Mouse (Mus musculus): ENCODE measurements around the gene Podn. TPM values are rescaled to one million over a fixed set of nuclear protein-coding genes. Genes with fewer than 3 reads are reported as not detected.

Gene Podn
- polyA plus RNA-seq, 2 experiments, result 0.25 to 0.66 TPM

DNA sequence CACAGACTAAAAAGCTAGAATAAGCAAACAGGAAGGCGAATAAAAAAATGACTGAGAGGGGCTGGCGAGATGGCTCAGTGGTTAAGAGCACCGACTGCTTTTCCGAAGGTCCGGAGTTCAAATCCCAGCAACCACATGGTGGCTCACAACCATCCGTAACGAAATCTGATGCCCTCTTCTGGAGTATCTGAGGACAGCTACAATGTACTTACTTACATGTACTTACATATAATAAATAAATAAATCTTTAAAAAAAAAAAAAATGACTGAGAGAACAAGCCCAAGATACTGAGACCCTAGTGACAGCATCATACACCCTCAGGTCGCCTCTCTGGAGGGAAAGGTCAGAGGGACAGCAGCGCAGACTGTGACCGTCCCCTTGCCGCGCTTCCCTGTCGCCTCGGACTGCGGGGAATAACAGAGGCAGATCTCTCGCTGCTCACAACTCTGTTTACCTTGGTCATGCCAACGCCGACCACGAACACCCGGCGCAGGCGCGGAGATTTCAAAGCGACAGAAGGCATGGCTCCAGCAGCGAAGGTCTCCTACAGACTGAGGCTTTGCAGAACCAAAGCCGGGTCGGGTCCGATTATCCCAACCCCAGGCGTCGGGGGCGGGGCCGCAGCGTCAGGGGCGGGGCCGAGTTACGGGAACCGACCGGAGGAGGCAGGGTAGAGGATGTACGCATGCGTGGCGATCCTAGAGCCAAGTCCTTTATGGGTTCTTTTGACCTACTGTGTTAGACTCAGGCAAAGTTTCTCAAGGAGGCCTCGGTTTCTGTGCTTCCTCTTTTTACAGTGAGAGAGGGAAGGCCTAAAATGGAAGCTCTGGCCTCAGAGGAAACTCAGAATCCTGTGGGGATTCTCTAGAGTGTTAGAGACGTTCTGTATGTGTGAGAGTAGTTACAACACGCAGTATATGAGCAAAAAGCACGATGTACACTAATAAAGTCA is 22.0 kb upstream of the Podn start:
- peak overlapping the region; percentile 87 for H3K4me2 ChIP-seq (ENCODE audit: low read depth)
- H3K9ac ChIP-seq (replicated peaks), result peak overlapping the region; percentile 70
- H3K36me3 ChIP-seq (replicated peaks; ENCODE audit: control insufficient read depth, insufficient read depth, low read depth), result no peaks in the 10 kb centered on the region
- no peak overlapping the region for H3K27ac ChIP-seq
- peak overlapping the region; percentile 66 to 98 for H3K4me3 ChIP-seq (ENCODE audit: insufficient read depth in 1 of 2, low read depth in 2 of 2, low read length in 2 of 2)
- ATAC-seq (ENCODE audit: insufficient read depth), result peak; percentile 88
- DNase-seq (ENCODE audit: low read depth in 3 of 3, low spot score in 3 of 3), result peak; percentile 76 to 79 (median 77)
- TF ChIP-seq EP300 (IDR thresholded peaks at IDR 0.05; ENCODE audit: low read depth), result no peak
- no peak; the same call in 1 of the 2 replicates for TF ChIP-seq CTCF (IDR thresholded peaks at IDR 0.05; ENCODE audit: low read depth)
- H3K27me3 ChIP-seq (ENCODE audit: control insufficient read depth, insufficient read depth, low read length), result no peaks in the 10 kb centered on the region
- H3K4me1 ChIP-seq (replicated peaks; ENCODE audit: control insufficient read depth in 2 of 2, insufficient read depth in 2 of 2, low read length in 1 of 2), result peaks cover 0 to 3% of the 10 kb centered on the region in 2 experiments; a peak in 2 of 4 replicates
- H3K9me3 ChIP-seq (ENCODE audit: control insufficient read depth, low read length), result no peaks in the 10 kb centered on the region
- WGBS (ENCODE audit: insufficient replicate concordance), result 6% methylated on average over 43 of the region's 45 CpGs

DNA sequence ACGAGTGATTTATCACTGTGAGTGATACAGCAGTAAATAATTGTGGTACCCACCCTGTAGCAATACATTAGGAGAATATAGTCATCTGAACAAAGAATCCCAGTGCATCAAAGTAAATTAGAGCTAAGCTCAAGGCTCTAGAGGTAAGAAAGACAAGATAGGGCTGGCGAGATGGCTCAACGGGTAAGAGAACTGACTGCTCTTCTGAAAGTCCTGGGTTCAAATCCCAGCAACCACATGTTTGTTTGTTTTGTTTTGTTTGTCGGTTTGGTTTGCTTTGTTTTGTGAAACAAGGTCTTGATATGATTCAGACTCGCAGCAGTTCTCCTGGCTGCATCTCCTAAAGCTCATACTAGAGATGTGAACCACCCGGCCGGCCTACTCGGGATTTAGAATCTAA is 21.2 kb upstream of the Podn start:
- H3K27ac ChIP-seq, result no peak overlapping the region
- H3K4me3 ChIP-seq (ENCODE audit: insufficient read depth in 1 of 2, low read depth in 2 of 2, low read length in 2 of 2), result peak overlapping the region in 1 of 2 experiments; percentile 66; a peak in 1 of 4 replicates
- WGBS (ENCODE audit: insufficient replicate concordance), result 73% methylated on average over 8 of the region's 8 CpGs
- H3K9me3 ChIP-seq (ENCODE audit: control insufficient read depth, low read length), result no peaks in the 10 kb centered on the region
- no peaks in the 10 kb centered on the region for H3K27me3 ChIP-seq (ENCODE audit: control insufficient read depth, insufficient read depth, low read length)
- H3K4me2 ChIP-seq (ENCODE audit: low read depth), result peak overlapping the region; percentile 13; the same call in 1 of the 2 replicates
- TF ChIP-seq CTCF (IDR thresholded peaks at IDR 0.05; ENCODE audit: low read depth) (no peak), EP300 (IDR thresholded peaks at IDR 0.05; ENCODE audit: low read depth) (no peak)
- no peak for ATAC-seq (ENCODE audit: insufficient read depth)
- H3K36me3 ChIP-seq (replicated peaks; ENCODE audit: control insufficient read depth, insufficient read depth, low read depth), result no peaks in the 10 kb centered on the region
- no peak for DNase-seq (ENCODE audit: low read depth in 3 of 3, low spot score in 3 of 3)
- H3K9ac ChIP-seq (replicated peaks), result no peak overlapping the region
- H3K4me1 ChIP-seq (replicated peaks; ENCODE audit: control insufficient read depth in 2 of 2, insufficient read depth in 2 of 2, low read length in 1 of 2), result peaks cover 0 to 3% of the 10 kb centered on the region in 2 experiments; a peak in 2 of 4 replicates

DNA sequence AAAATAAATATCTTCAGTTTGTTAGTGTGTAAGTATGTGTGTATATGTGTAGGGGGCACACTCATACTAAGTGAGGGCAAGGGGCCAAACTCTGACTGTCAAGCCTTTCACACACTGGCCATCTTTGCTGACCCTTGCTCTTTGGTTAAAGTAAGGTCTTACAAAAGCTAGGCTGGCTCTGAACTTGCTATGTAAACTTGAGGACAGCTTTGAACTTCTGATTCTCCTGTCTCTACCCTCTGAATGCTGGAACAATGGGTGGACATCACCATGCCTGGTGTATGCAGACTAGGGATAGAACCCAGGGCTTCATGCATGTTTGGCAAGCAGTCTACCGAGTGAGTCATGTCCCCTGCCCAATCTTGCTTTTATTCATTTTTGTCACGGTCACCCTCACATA is 20.2 kb upstream of the Podn start:
- H3K27me3 ChIP-seq (ENCODE audit: control insufficient read depth, insufficient read depth, low read length), result no peaks in the 10 kb centered on the region
- no peaks in the 10 kb centered on the region for H3K9me3 ChIP-seq (ENCODE audit: control insufficient read depth, low read length)
- no peak overlapping the region for H3K4me2 ChIP-seq (ENCODE audit: low read depth)
- no peaks in the 10 kb centered on the region for H3K36me3 ChIP-seq (replicated peaks; ENCODE audit: control insufficient read depth, insufficient read depth, low read depth)
- peaks cover 0 to 3% of the 10 kb centered on the region in 2 experiments; a peak in 2 of 4 replicates for H3K4me1 ChIP-seq (replicated peaks; ENCODE audit: control insufficient read depth in 2 of 2, insufficient read depth in 2 of 2, low read length in 1 of 2)
- no peak for ATAC-seq (ENCODE audit: insufficient read depth)
- no peak overlapping the region for H3K9ac ChIP-seq (replicated peaks)
- 62% methylated on average over 2 of the region's 2 CpGs for WGBS (ENCODE audit: insufficient replicate concordance)
- H3K4me3 ChIP-seq (ENCODE audit: insufficient read depth in 1 of 2, low read depth in 2 of 2, low read length in 2 of 2), result no peak overlapping the region
- no peak for DNase-seq (ENCODE audit: low read depth in 3 of 3, low spot score in 3 of 3)
- H3K27ac ChIP-seq, result no peak overlapping the region
- TF ChIP-seq EP300 (IDR thresholded peaks at IDR 0.05; ENCODE audit: low read depth) (no peak), CTCF (IDR thresholded peaks at IDR 0.05; ENCODE audit: low read depth) (no peak)

DNA sequence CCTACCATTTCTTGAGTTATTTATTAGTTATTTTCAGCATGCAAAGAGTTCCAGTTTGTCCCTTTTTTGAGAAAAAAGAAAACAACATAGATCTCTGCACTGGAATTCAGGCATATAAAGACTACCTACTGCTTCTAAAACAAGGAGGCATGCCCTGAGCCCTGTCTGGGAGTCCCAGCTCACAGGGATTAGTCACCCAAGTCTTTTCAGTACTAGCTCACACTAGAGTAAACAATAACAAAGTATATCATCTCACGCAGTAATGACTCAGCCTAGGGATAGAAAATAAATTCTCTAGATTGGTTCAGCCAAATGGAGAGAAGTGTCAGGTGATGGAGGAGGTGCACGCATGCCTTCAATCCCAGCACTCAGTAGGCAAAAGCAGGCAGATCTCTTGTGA is 14.5 kb upstream of the Podn start:
- H3K4me2 ChIP-seq (ENCODE audit: low read depth), result no peak overlapping the region
- H3K36me3 ChIP-seq (replicated peaks; ENCODE audit: control insufficient read depth, insufficient read depth, low read depth), result no peaks in the 10 kb centered on the region
- no peak overlapping the region for H3K9ac ChIP-seq (replicated peaks)
- H3K27me3 ChIP-seq (ENCODE audit: control insufficient read depth, insufficient read depth, low read length), result no peaks in the 10 kb centered on the region
- H3K27ac ChIP-seq, result no peak overlapping the region
- H3K9me3 ChIP-seq (ENCODE audit: control insufficient read depth, low read length), result no peaks in the 10 kb centered on the region
- DNase-seq (ENCODE audit: low read depth in 3 of 3, low spot score in 3 of 3), result no peak
- no peak for ATAC-seq (ENCODE audit: insufficient read depth)
- WGBS (ENCODE audit: insufficient replicate concordance), result 63% methylated on average over 2 of the region's 2 CpGs
- no peak overlapping the region for H3K4me3 ChIP-seq (ENCODE audit: insufficient read depth in 1 of 2, low read depth in 2 of 2, low read length in 2 of 2)
- no peaks in the 10 kb centered on the region for H3K4me1 ChIP-seq (replicated peaks; ENCODE audit: control insufficient read depth in 2 of 2, insufficient read depth in 2 of 2, low read length in 1 of 2)
- TF ChIP-seq EP300 (IDR thresholded peaks at IDR 0.05; ENCODE audit: low read depth), result no peak
- no peak for TF ChIP-seq CTCF (IDR thresholded peaks at IDR 0.05; ENCODE audit: low read depth)

DNA sequence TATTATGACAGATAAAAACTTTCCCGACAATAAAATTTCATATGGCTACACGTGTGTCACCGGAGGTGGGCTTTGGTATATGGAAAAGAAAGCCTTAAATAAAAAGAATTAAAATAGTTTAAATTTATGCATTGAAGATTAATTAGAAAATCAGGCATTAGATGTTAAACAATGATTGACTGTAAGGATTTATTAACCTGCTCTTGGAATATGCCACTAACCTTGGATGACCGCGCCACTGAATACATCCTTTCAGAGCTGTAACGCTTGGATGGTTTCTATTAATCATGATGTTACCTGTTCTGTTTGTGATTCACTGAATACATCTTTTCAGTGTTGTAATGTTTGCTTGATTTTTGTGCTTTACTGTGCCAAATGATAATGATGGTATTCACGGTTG is 13.5 kb upstream of the Podn start:
- H3K4me2 ChIP-seq (ENCODE audit: low read depth), result no peak overlapping the region
- 86% methylated on average over 7 of the region's 7 CpGs for WGBS (ENCODE audit: insufficient replicate concordance)
- H3K9ac ChIP-seq (replicated peaks), result no peak overlapping the region
- DNase-seq (ENCODE audit: low read depth in 3 of 3, low spot score in 3 of 3) (no peak), ATAC-seq (ENCODE audit: insufficient read depth) (no peak)
- no peaks in the 10 kb centered on the region for H3K9me3 ChIP-seq (ENCODE audit: control insufficient read depth, low read length)
- TF ChIP-seq EP300 (IDR thresholded peaks at IDR 0.05; ENCODE audit: low read depth), result no peak
- H3K4me3 ChIP-seq (ENCODE audit: insufficient read depth in 1 of 2, low read depth in 2 of 2, low read length in 2 of 2), result no peak overlapping the region
- no peaks in the 10 kb centered on the region for H3K36me3 ChIP-seq (replicated peaks; ENCODE audit: control insufficient read depth, insufficient read depth, low read depth)
- no peak overlapping the region for H3K27ac ChIP-seq
- no peaks in the 10 kb centered on the region for H3K27me3 ChIP-seq (ENCODE audit: control insufficient read depth, insufficient read depth, low read length)
- H3K4me1 ChIP-seq (replicated peaks; ENCODE audit: control insufficient read depth in 2 of 2, insufficient read depth in 2 of 2, low read length in 1 of 2), result no peaks in the 10 kb centered on the region

Measured in liver, embryonic 14.5 days (tissue).